Mouse (Mus musculus) megakaryocyte, embryonic 14.5 days (primary cell): ENCODE measurements at regions not wholly inside any gene's neighbourhood (a gene's known extent, or its start where the extent isn't known, plus 50 kb on each side); places are given as distances from the start of the nearest gene placed in this dataset.

ENCODE experiments used
- FLI1 ChIP-seq: IDR thresholded peaks from 2 replicates; pipeline ENCODE4 v1.6.1; 2012; ENCODE audit warnings: low read length, inconsistent platforms, mixed read lengths
- GATA1 ChIP-seq: IDR thresholded peaks from 3 replicates; pipeline ENCODE4 v1.6.1; 2012; ENCODE audit warnings: mixed read lengths, low read length, inconsistent platforms, borderline replicate concordance

GRCm38 (mm10) chr10:21241557-21242222, 54.1 kb upstream of the Hbs1l start:
- TF ChIP-seq FLI1: no peak
- TF ChIP-seq GATA1: no peak
